Mouse (Mus musculus) small intestine, adult 2 months (tissue): ENCODE data around the gene Snx29.

Experiments used
- CTCF ChIP-seq: fragments of 200-500 bp; IDR thresholded peaks from 2 replicates; pipeline ENCODE4 v1.5.1; 2012; ENCODE audit warnings: low read depth, mild to moderate bottlenecking, control low read depth, inconsistent platforms, low read length, moderate library complexity, mixed read lengths; ENCODE audit not compliant: insufficient replicate concordance, insufficient read length; ENCODE audit errors: extremely low read depth
- POLR2A ChIP-seq: fragments of 200-500 bp; IDR thresholded peaks from 2 replicates; pipeline ENCODE4 v1.6.1; 2012; ENCODE audit warnings: low read depth, mild to moderate bottlenecking, control low read depth, inconsistent platforms, low read length, moderate library complexity

GRCm38 (mm10) chr16:11621042-11621441, 298.3 kb downstream of the Snx29 start:
- TF ChIP-seq CTCF (no peak), POLR2A (no peak)
